Mouse (Mus musculus) layer of hippocampus, postnatal 14 days (tissue): ENCODE results near the gene Dstn. TPM values are rescaled to one million over a fixed set of nuclear protein-coding genes. Genes with fewer than 3 reads are reported as not detected.
A peak's percentile ranks its signal among the peaks of the same experiment; 100 is the strongest.

Source experiments
- DNase-seq, 2 experiments: peaks; one replicate each; pipeline ENCODE4 v3.0.0; 2021 to 2022; ENCODE audit warnings: low spot score in 2 of 2, mixed read lengths in 1 of 2
- total RNA-seq, 2 experiments: library from RNA; stranded (reverse); gene quantifications; 2 replicates each; pipeline ENCODE4 v1.2.3; 2021

Dstn gene
- total RNA-seq, 2 experiments from 2014 or later: 225 to 238 TPM

DNA sequence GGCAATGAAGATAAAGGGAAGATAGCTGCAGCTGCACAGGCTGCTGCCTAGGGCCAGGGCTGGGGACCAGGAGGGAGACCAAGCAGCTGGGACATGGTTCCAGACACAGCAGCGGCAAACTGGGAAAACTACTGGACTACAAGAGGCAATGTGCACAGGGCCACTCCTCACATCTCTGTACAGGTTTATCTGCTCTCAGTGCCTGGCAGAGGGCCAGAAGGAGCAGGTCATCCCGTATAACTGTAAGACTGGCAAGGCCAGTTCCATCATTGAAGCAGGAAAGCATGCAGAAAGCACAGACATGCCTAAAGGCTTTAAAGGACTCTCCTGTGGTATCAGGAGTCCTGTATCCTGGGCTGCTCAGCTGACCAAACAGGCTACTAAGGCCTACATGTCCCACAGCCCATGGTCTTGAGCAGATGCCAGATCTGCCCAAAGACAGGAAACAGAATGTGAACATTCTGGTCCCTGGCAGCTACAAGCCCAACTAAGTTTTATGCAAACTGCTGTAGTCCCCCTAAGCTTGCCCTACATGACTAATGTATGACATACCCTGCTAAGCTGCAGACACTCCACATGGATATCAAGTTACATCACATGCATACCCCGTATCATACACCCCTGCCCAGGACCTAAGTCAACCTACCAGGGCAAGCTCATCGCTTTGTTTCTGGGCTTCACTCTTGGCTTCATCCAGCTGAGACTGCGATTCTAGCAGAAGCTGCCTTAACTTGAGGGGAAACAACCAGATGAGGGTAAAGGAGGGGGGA lies 36.6 kb downstream of the Dstn start:
- DNase-seq: no peak

DNA sequence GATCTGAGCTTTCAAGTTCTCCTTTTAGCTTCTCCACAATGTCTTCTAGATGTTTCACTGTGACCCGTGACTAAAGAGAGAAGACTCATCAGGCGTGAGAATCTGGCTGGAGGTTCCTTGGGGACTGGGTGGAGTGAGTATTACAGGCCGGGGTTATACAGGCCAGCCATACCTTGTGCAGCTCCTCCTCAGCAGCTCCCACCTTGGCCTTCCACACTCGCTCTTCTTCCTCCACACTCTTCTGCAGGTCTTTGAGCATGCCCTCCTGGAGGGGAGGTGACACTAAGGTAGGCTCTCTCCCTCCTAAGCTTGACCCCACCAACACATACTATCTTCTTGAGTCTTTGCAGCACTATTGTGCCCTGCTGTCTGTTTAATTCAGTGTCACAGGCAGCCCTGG lies 38.8 kb downstream of the Dstn start:
- DNase-seq: no peak

DNA sequence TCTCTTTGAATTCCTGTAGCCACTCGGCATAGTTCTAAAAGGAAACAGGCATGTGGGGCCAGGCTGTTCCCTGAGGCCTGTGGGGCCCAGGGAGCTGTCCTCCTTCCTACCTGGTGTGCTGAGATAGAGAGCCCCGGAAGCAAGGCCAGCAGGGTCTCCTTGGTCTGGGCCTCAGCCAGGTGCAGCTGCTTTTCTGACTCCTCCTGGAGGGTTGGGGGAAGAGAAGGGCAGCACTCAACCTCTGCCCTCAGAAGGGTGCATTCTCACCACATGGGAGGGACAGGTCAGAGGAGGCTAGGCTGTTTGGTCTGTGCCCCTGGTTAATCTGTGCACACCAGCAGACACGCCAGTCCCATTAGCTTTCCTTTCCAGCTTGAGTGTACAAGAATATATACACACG lies 39.9 kb downstream of the Dstn start:
- DNase-seq: no peak

DNA sequence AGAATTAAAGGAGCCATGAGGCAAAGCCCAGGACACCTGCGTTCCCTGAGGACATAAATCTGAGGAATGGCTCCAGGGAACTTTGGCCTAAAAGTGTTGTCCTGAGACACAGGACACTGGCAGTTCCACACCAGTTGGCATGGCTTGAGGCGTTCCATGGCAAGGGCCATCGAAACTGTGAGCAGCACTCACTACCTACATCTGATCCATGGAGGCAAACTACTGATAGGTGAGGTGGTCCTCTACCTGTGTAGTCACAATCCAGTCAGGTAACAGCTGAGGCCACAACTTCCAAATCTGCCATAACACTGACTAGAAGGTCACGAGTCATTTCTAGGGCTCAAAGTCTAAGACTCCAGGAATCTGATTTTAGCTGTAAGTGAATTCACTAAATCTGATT lies 40.6 kb downstream of the Dstn start:
- no peak for DNase-seq

- no peak for DNase-seq
Observed at GRCm38 (mm10) chr2:143962192-143962591, 47.1 kb downstream of the Dstn start.

DNA sequence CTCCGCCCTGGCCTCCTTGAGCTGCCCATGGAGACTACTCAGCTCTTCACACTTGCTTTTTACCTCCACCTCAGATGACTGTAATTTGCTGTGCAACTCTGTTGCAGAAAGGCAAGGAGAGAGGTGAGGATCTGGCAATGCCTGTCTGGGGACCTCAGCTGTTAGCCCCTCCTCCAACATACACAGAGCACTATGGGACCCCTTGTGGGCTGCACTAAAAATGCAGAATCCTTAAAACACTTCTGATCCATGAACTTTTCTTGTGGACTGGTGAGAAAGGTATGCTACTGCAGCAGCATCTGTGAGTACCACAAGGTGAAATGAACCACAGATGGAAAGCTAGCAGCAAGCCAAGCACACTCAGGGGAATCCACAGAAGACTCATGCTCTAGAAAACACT lies 48.2 kb downstream of the Dstn start:
- no peak for DNase-seq

DNA sequence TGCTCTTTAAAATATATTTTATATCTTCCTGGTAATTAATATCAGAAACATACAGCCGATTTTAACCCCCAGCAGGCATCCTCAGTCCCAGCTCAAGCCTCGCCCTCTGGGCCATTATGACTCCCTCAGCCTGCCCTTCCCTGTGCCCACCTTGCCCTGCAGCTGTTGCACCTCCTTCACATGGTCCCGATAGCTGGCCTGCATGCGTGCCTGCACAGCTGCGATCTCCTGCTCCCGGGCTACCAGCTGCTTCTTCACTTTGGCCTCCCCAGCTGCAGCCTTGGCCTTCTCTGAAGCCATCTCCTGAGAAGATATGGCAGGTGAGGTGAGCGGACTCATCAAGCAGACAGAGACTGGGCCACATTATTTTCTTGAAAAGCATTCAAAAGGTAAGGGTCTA lies 54.1 kb downstream of the Dstn start:
- DNase-seq: no peak

DNA sequence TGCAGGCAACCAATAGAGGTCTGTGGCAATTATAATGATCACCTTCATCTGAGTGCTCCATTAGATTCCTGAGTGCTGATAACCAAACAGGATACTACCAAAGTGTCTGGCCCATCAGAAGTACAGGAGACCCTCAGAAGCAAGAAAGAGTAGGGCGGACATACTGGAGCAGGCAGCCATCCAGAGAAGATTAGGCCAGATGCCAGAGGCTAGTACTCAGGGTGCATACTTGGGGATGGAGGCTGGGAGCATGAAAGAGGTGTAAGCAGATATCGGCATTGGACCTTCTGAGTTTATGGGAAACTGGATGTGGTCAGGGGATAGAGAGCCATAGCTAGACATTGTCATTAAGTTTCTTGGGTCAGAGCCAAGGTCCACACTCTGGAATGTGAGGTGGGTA lies 55.7 kb downstream of the Dstn start:
- DNase-seq: no peak

- DNase-seq: no peak
Observed at GRCm38 (mm10) chr2:143971887-143972286, 56.8 kb downstream of the Dstn start.

GRCm38 (mm10) chr2:143973161-143973560 lies 58.0 kb downstream of the Dstn start:
- no peak for DNase-seq

GRCm38 (mm10) chr2:143975146-143975649 lies 60.1 kb downstream of the Dstn start:
- DNase-seq: no peak

DNA sequence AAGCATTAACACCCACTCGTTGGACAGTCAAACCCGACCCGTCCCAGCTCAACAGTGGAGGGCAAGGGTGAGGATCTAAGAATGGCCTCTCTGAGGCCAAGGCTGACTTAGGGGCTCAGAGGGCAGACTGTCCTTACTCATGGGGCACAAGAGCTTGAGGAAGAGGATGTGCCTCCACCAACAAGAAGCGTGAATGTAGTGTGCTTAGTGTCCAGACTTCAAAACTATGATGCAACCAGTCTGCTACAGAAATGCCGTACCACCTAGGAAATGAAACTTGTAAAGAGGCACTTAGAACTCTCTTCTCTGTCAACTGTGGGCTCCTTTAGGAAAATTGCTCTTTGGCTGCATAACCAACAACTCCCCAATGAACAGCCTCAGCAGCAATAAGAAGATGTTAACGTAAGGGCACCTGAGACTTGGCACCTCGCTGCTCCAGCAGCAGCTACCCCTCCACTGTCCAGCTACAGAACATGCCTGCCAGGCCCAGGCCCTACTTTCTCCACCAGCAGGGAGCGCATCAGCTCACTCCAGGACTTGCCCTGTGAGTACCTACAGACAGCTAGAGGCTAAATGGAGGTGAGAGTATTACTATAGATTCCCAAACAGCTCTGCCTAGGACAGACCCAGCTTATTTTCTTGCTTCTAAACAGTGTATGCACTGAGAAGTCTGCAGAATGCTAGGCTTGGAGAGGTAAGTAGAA lies 63.5 kb downstream of the Dstn start:
- DNase-seq: no peak

- peak; percentile 67 to 73 for DNase-seq
Observed at GRCm38 (mm10) chr2:143980781-143981398, 65.8 kb downstream of the Dstn start.

DNA sequence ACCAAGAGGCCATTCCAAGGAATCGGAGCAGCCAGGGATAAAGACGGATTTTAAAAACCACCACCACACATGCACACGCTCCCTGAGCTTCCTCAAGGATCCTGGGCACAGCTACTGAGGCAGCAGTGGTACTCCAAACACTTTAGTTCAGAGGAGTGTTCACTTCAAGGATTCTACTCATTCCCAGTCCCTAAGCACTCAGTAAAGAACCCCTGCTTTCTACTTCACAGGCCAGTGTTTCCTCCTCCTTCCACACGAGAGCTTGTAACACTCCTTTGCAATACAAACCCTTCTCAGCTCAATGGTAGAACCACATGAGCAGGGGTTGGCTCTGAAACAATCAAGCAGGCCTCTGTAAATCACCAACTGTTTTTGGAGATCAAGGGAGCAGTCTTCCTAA lies 67.0 kb downstream of the Dstn start:
- DNase-seq: no peak

DNA sequence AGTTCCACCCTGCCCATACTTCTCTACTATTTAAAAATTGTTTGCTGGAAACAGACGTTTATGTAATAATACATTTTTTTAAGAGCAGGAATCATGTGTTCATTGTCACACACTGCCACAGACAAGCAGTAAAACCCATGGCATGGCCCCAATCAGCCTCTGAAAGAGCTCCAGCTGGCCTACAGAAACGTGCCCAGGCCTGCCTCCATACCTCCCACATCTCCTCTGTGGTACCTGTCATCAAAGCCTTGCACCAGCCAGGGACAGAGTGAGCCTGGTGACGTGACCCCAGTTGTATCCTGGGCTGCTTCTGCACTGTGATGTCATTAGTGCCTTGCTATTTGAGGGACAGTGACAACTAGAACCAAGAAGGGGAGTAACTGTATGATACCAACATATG lies 67.8 kb downstream of the Dstn start:
- peak in 1 of 2 experiments; percentile 44 for DNase-seq

GRCm38 (mm10) chr2:143983482-143983881 lies 68.4 kb downstream of the Dstn start:
- no peak for DNase-seq

DNA sequence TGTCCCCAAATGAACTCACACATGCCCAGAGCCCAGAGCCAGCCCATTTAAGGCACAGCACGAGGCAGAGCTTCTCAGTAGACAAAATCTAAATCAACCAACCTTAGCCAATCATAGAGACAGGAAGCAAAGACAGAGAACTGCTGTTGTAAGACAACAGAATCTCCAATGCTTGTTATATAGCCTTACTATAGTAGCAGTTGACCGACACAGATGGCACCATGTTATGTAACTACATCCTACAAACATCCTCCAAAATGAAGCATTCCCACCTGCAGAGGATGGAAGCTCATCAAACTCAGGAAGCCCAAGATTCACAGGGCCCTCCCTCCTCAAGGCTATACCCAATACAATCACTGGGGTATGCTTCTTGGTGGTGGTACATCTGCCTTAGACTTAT lies 72.4 kb downstream of the Dstn start:
- no peak for DNase-seq

- DNase-seq: no peak
Observed at GRCm38 (mm10) chr2:143988016-143988415, 72.9 kb downstream of the Dstn start.

GRCm38 (mm10) chr2:143990997-143991396 lies 75.9 kb downstream of the Dstn start:
- DNase-seq: peak; percentile 21 to 28

GRCm38 (mm10) chr2:143991964-143992672 lies 77.0 kb downstream of the Dstn start:
- DNase-seq: no peak
